Mouse (Mus musculus) testis, adult 2 months (tissue): ENCODE results near the gene Gm10306.

Experiments used
- CTCF ChIP-seq: fragments of 200-500 bp; IDR thresholded peaks from 2 replicates; pipeline ENCODE4 v1.5.1; 2012; ENCODE audit warnings: low read depth, mild to moderate bottlenecking, inconsistent platforms, low read length, moderate library complexity; ENCODE audit not compliant: control insufficient read depth, insufficient read depth, insufficient replicate concordance
- POLR2A ChIP-seq: fragments of 200-500 bp; IDR thresholded peaks from 2 replicates; pipeline ENCODE4 v1.6.1; 2012; ENCODE audit warnings: low read depth, mild to moderate bottlenecking, inconsistent platforms, low read length, moderate library complexity; ENCODE audit not compliant: control insufficient read depth

DNA sequence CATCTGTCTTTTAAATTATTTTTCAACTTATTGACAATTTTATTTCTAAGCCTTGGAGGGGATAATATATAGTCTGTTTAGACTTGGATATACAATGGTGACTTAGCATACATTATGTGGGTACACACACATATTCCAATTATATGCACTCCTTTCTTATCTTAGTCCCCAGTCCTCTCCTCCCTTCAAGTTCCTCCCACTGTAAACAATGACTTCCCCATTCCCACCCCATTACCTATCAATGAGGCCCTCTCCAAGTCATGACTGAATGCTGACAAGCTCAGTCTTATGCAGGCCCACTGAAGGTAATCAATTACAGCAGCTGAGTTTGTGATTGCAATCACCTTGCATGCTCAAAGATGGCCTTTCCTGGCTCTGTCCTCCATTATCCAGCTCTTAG is 8.0 kb downstream of the Gm10306 start:
- TF ChIP-seq POLR2A = no peak
- TF ChIP-seq CTCF = no peak
